Mouse (Mus musculus) kidney, adult 2 months (tissue): ENCODE results near the gene Slc44a1.

ENCODE experiments used
- CTCF ChIP-seq: fragments of 200-500 bp; conservative IDR thresholded peaks from 2 replicates; pipeline ENCODE4 v1.5.1; 2011; ENCODE audit warnings: low read depth, mild to moderate bottlenecking, control low read depth, low read length, moderate library complexity, mixed read lengths; ENCODE audit not compliant: insufficient read depth, insufficient read length
- POLR2A ChIP-seq: fragments of 200-500 bp; IDR thresholded peaks from one replicate; pipeline ENCODE4 v1.6.1; 2011; ENCODE audit warnings: low read depth, low read length, control low read depth

GRCm38 (mm10) chr4:53408821-53409220 is 31.4 kb upstream of the Slc44a1 start:
- no peak for TF ChIP-seq CTCF
- TF ChIP-seq POLR2A: no peak
